Mouse (Mus musculus) spleen, postnatal 36 days (tissue): ENCODE data around the gene Kcnh1.

Experiments used
- DNase-seq, 2 experiments: peaks; one replicate each; pipeline ENCODE4 v3.0.0; 2022; ENCODE audit warnings: low spot score in 2 of 2, mixed read lengths in 1 of 2

Gene Kcnh1

GRCm38 (mm10) chr1:192522376-192523178 is 332.0 kb downstream of the Kcnh1 start:
- no peak for DNase-seq

DNA sequence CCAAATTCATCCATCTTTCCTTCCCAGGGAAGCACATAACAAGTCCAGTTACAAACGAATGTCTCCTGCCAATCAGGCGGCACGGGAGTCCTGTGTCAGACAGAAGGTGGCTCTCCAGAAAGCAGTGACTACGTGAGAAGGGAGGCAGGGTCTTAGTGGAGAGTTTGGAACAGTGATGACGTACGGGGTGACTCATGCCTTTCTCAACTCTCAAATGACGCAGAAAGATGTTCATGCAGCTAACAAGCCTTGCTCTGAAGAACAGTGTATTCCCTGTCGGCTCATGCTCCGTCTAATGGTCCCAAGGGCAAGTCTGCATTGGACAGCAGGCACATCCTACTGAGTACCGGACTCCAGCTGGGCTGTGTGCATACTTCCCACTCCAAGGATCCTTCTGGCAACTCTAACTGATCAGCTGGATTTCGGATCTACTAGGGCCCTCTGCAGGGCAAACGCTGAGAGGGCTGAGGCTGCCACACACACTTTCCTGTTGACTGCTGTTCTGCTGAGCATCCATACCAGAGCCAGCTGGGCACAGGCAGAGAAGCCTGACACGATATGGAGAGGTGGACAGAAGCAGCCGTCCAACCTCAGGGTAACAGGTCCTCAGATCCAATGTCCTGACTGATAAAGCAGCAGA is 335.3 kb downstream of the Kcnh1 start:
- no peak for DNase-seq

- no peak for DNase-seq
Observed at GRCm38 (mm10) chr1:192531490-192532146, 341.0 kb downstream of the Kcnh1 start.

DNA sequence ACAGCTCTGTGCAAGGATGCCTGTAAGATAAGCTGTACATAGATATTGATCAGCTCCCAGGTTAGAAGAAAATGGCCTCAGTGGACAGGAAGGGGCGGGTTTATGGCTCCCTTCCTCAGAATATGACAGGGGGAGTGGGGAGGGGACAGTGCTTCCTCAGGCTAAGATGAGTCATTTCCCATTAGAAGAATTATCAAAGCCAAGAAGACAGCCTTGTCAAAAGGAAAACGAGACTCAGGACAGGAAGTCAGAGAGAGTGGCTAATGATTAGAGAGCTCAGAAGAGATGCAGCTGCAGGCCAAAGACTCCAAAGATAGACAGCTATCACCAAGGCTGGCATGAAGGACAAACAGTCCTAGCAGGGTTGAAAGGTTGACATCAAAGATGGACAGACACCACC is 341.6 kb downstream of the Kcnh1 start:
- DNase-seq = no peak

- no peak for DNase-seq
Observed at GRCm38 (mm10) chr1:192533016-192533415, 342.4 kb downstream of the Kcnh1 start.

DNA sequence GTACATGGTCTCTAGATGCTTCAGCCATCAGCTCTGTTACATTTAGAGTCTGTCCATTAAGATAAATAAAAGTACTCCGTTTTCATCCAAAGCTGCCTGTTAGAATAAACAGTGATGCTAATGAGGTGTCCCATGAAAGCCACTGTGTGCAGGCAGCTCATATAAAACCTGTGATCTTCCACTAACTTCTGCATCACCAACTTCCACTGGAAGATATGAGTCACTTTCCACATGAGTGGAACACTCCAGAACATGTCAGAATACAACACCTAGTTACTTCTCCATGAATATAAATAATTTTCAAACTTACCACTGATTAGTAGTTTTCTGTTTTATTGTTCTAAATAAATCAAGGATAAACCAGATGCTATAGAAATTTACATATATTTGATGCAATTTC is 345.9 kb downstream of the Kcnh1 start:
- DNase-seq = no peak

GRCm38 (mm10) chr1:192537169-192537568 is 346.6 kb downstream of the Kcnh1 start:
- DNase-seq = peak; percentile 3 to 23

- DNase-seq = no peak
Observed at GRCm38 (mm10) chr1:192542093-192542492, 351.5 kb downstream of the Kcnh1 start.

- DNase-seq = no peak
Observed at GRCm38 (mm10) chr1:192543686-192544085, 353.1 kb downstream of the Kcnh1 start.

GRCm38 (mm10) chr1:192544091-192544490 is 353.5 kb downstream of the Kcnh1 start:
- no peak for DNase-seq

DNA sequence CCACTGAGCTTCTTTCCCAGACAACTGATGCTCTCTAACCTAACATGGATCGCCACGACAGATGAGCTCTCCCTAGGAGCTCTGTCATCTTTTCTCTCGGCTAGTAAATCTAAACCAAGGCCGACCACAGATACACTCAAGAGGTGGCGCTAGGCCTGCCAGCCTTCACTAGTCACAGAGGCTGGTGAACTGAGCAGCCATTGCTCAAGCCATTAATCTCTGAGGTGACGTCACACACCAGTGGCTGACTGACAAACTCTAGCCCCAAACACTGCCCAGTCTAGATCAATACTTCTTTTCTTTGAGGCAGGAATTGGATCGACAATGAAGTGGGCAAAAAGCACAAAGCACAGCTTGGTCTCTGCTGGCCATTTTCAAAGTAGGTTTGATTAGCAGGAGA is 354.3 kb downstream of the Kcnh1 start:
- DNase-seq = no peak

DNA sequence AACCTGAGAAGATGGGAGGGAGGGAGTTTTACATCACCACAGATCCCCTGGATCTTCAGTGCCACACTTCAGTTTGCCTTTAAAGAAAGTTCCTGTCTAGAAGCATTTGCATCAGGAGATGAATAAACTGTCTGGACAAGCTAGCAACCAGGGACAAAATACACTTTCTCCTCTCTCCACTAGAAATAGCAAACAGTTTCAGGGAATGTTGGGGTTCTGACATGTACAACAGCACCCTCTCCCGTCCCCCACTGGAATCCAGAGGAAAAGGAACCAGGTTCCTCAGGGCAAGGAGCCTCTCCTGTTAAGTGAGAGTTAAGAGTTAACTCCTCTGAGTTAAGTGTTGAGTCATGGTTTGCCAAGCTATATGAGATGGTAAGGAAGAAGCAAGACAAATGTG is 356.3 kb downstream of the Kcnh1 start:
- no peak for DNase-seq

GRCm38 (mm10) chr1:192550561-192550960 is 360.0 kb downstream of the Kcnh1 start:
- no peak for DNase-seq

DNA sequence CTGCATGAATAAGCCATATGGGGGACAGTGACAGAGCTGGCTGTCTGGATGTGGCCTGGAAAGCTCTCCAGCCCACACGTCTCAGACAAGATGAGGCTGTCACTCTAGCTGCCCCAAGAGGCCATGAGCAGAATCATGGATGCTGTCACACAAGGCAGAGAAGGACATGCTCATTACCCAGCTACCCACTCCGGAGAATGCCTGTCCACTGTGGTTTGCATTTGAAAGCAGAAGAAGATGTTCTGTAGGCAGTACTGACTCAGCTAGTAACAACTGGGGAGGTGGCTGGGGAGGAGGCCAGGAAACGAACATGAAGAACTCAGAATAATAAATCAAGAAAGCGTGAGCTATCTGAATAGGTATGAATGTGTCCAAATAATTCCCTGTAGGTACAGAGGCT is 364.9 kb downstream of the Kcnh1 start:
- no peak for DNase-seq

DNA sequence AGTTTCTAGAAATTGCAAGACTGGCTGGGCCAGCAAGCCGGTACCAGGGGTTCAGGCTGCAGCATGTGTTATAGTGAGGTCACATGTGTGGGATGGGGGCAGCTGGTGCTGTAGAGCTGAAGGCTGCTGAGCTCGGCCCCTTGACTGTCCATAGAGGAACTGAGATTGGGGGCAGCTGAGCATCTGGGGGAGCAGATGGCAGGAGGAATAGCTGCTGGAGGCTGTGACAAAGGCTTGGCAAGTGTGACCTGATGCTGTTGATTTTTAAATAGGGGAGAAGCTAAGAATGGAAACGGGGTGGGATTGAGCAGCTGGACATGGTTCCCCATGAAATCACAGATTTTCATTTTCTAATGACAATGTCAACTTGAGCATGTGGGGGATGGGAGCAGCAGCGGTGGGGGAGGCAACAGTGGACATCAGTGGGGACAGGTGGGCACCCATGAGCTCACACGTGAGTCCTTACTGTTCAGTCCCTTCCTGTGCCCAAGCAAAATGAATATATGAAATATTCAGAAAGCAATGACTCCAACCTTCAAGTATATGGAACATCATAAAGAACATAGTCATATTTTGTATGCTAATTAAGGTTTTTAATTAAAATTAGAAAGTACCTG is 367.5 kb downstream of the Kcnh1 start:
- no peak for DNase-seq

DNA sequence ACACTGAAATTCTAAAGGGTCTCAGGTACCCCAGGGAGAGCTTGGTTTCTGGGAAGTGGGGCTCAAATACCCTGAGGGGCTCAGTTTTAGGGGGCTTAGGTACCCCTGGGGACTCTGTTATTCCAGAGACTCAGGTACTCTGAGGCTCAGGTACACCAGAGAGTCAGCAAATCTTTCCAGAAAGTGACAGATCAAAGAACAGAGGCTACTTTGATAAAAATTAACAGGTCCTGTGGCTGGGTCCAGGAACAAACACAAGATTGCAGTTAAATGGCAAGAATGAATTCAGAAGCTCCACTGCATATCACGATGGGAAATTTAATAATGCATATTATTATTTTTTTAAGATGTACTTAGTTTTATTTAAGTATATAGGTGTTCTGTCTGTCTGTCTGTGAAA is 368.8 kb downstream of the Kcnh1 start:
- no peak for DNase-seq
